Mouse (Mus musculus) liver, postnatal 0 days (tissue): ENCODE measurements around the gene 1700025G04Rik. TPM values are rescaled to one million over a fixed set of nuclear protein-coding genes. Genes with fewer than 3 reads are reported as not detected.

ENCODE experiments used
- ATAC-seq: fragments of 200-750 bp; cut with Nextera tagmentation; 2 replicates; pipeline ENCODE4 v1.8.0; 2017; ENCODE audit warnings: mild to moderate bottlenecking, moderate library complexity
- DNase-seq: peaks from one replicate; pipeline ENCODE4 v3.0.0-alpha.2; 2016
- H3K27ac ChIP-seq: fragments of 300-500 bp; sonication (generic); 2 replicates; pipeline ENCODE4 v1.5.1; 2014; ENCODE audit warnings: antibody characterized with exemption, moderate library complexity, mild to moderate bottlenecking, low read depth
- H3K27me3 ChIP-seq: fragments of 300-500 bp; sonication (generic); 2 replicates; pipeline ENCODE4 v1.6.1; 2014; ENCODE audit warnings: low read length, control low read depth, mixed read lengths; ENCODE audit not compliant: insufficient read depth
- H3K36me3 ChIP-seq: fragments of 300-500 bp; sonication (generic); replicated peaks from 2 replicates; pipeline ENCODE4 v1.6.1; 2014; ENCODE audit warnings: mild to moderate bottlenecking, control low read depth, low read length, moderate library complexity, mixed read lengths; ENCODE audit not compliant: insufficient read depth
- H3K4me1 ChIP-seq: fragments of 300-500 bp; sonication (generic); 2 replicates; pipeline ENCODE4 v1.6.1; 2014; ENCODE audit warnings: antibody characterized with exemption, mild to moderate bottlenecking, control low read depth; ENCODE audit not compliant: insufficient read depth
- H3K4me2 ChIP-seq: fragments of 300-500 bp; sonication (generic); 2 replicates; pipeline ENCODE4 v1.6.1; 2014; ENCODE audit warnings: low read depth, mild to moderate bottlenecking, low read length, moderate library complexity, mixed read lengths
- H3K4me3 ChIP-seq: fragments of 300-500 bp; sonication (generic); 2 replicates; pipeline ENCODE4 v1.5.1; 2014; ENCODE audit warnings: low read depth, low read length
- H3K9ac ChIP-seq: fragments of 300-500 bp; sonication (generic); replicated peaks from 2 replicates; pipeline ENCODE4 v1.6.1; 2014; ENCODE audit warnings: mild to moderate bottlenecking, moderate library complexity
- H3K9me3 ChIP-seq: fragments of 300-500 bp; sonication (generic); 2 replicates; pipeline ENCODE4 v1.6.1; 2016; ENCODE audit warnings: mild to moderate bottlenecking, control low read depth, low read length, mixed read lengths
- CTCF ChIP-seq: sonication (generic); IDR thresholded peaks from 2 replicates; pipeline ENCODE4 v1.5.1; 2016; ENCODE audit warnings: antibody characterized with exemption, low read depth
- EP300 ChIP-seq: IDR thresholded peaks from 2 replicates; pipeline ENCODE4 v1.6.1; 2016; ENCODE audit warnings: antibody characterized with exemption, low read depth, mild to moderate bottlenecking
- WGBS: fragments of 180-500 bp; shearing (Covaris S2); extraction: QIAGEN DNeasy Blood & Tissue Kit; methylation state at CpG from one replicate; pipeline ENCODE4 v1.1.7; 2014; ENCODE audit not compliant: insufficient replicate concordance; 5-methylcytosine and 5-hydroxymethylcytosine counted together
- polyA plus RNA-seq: library from polyadenylated mRNA; unstranded; fragments of >200 nt; fragmentation: Nextera tagmentation; extraction: Ambion mirVana; gene quantifications from 2 replicates; pipeline ENCODE4 v1.2.1, GENCODE M21; 2015

Gene 1700025G04Rik
- polyA plus RNA-seq, 1 experiment from 2014 or later, result 3.0 TPM

DNA sequence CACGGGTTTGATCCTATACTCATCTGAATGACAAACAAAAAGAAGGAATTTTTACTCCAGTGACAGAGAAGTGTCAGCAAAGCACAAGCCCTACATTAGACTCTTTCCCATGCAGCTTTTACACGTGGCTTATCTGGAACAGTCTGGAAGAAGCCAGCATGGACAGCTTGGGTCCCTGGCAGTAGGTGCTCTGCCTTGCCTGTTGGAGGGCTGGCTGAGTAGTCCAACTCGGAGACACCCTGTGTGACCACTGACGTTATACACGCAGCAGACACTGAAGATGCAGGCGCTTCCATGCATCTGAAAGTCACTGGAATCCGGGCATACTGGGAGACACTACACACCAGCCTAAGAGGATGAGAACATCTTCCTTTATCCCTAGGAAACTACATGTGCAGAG lies 109.4 kb downstream of the 1700025G04Rik start:
- no peak overlapping the region for H3K4me3 ChIP-seq
- DNase-seq (no peak), ATAC-seq (no peak)
- TF ChIP-seq EP300, result no peak
- TF ChIP-seq CTCF, result no peak
- 53% methylated on average over 7 of the region's 7 CpGs for WGBS
- H3K36me3 ChIP-seq, result no peaks in the 10 kb centered on the region
- no peaks in the 10 kb centered on the region for H3K9me3 ChIP-seq
- no peak overlapping the region for H3K9ac ChIP-seq
- no peak overlapping the region for H3K27ac ChIP-seq
- no peaks in the 10 kb centered on the region for H3K27me3 ChIP-seq
- no peaks in the 10 kb centered on the region for H3K4me1 ChIP-seq
- no peak overlapping the region for H3K4me2 ChIP-seq

DNA sequence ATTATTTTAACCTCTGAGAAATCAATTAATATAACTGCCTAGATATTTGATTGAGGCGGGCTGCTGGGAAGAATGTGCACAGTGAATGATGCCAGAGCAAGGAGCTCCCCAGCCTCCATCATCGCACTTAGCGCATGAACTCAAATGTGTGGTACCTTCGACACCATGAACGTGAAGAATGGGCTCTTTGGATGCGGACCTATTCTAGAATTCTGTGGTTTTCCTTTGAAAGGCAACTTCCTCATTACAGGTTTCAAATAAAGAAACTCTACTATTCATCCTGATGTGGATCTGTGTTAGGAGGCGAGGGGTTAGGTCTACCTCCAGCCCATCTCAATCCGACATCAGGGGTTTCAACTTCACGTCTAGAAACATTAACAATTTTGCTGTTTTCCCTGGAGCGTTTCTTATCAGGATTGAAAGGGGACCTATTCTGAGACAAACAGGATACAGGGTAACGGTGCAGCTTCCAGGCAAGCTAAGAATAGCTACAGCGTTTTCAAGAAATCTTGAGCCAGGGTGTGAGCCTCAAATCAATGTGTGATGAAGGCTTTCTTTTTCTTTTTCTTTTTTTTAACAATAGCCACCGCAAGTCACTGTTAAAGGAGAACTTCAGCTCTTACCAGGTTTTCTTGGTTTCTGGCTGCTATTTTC lies 110.0 kb downstream of the 1700025G04Rik start:
- Histone ChIP-seq H3K27ac (no peak overlapping the region), H3K4me2 (peak overlapping the region; percentile 18; the same call in 1 of the 2 replicates), H3K4me1 (no peaks in the 10 kb centered on the region), H3K4me3 (no peak overlapping the region), H3K9me3 (no peaks in the 10 kb centered on the region), H3K27me3 (no peaks in the 10 kb centered on the region), H3K36me3 (no peaks in the 10 kb centered on the region), H3K9ac (no peak overlapping the region)
- ATAC-seq, result no peak
- no peak for DNase-seq
- TF ChIP-seq CTCF (no peak), EP300 (0 out of 2 replicates have a peak, but pooled peaks have one; percentile 55)
- 30% methylated on average over 13 of the region's 13 CpGs for WGBS

DNA sequence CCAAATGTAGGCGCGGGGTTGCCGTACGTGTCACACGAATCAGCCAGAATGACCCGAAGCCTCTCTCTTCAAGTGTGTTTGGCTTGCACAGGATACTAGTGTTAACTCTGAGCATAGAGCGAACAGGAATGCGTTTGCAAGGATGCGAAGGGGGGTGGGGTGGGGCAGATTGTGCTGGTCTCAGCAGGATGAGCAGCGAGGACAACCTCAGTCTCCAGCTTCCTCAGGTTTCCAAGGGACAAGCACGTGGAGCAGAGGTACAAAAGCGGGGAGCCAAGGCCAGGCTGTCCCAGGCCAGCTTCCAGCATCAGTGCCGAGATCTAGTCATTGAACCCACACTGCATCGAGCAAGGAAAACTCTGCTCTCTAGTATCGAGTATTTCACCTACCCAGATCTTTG lies 111.2 kb downstream of the 1700025G04Rik start:
- no peak overlapping the region for H3K4me3 ChIP-seq
- no peak for DNase-seq
- no peaks in the 10 kb centered on the region for H3K4me1 ChIP-seq
- TF ChIP-seq EP300 (no peak), CTCF (no peak)
- H3K27me3 ChIP-seq, result no peaks in the 10 kb centered on the region
- no peak overlapping the region for H3K9ac ChIP-seq
- no peak for ATAC-seq
- no peak overlapping the region for H3K27ac ChIP-seq
- WGBS, result 76% methylated on average over 15 of the region's 15 CpGs
- no peaks in the 10 kb centered on the region for H3K9me3 ChIP-seq
- H3K4me2 ChIP-seq, result no peak overlapping the region
- no peaks in the 10 kb centered on the region for H3K36me3 ChIP-seq

DNA sequence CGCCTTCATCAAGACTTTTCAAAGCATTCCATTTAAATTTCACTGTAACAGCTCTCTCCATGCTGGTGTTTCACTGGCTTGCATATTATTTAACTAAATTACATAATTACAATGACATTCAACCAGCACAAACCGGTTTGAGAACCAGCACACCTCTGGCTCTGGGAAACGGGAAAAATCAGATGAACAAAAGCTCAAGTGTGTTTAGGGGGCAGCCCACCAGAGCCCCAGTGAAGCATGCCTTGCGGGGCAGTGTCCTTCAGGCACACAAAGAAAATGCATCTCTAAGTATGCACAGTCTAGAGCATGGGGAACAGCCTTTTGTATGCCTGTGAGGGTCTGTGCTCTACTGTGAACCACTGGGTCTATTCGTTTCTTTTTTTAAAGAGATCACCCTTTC lies 112.3 kb downstream of the 1700025G04Rik start:
- ATAC-seq (no peak), DNase-seq (no peak)
- H3K9ac ChIP-seq, result no peak overlapping the region
- no peaks in the 10 kb centered on the region for H3K4me1 ChIP-seq
- no peak overlapping the region for H3K4me2 ChIP-seq
- no peaks in the 10 kb centered on the region for H3K9me3 ChIP-seq
- WGBS, result 79% methylated on average over 5 of the region's 5 CpGs
- H3K4me3 ChIP-seq, result no peak overlapping the region
- H3K27me3 ChIP-seq, result no peaks in the 10 kb centered on the region
- H3K27ac ChIP-seq, result no peak overlapping the region
- no peak for TF ChIP-seq EP300
- H3K36me3 ChIP-seq, result no peaks in the 10 kb centered on the region

DNA sequence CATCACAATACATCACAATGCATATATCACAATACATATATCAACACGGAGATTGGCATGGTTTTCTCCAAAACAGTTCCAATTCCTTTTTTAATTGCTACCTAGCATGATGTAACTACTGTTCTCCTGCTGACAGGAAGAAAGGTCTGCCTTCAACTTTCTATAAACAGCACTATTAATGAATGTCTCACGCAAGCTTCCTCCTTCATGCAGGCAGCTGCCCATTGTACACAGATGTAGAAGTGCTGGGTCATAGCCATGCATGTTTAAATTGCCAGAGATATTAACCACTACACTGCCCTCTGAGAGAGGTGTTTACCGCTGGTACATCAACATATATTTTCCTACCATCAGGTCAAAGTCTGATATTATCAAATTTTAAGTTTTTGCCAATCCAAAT lies 113.1 kb downstream of the 1700025G04Rik start:
- Histone ChIP-seq H3K4me2 (no peak overlapping the region), H3K27ac (no peak overlapping the region), H3K4me1 (no peaks in the 10 kb centered on the region), H3K36me3 (no peaks in the 10 kb centered on the region), H3K9ac (no peak overlapping the region), H3K27me3 (no peaks in the 10 kb centered on the region), H3K4me3 (no peak overlapping the region), H3K9me3 (no peaks in the 10 kb centered on the region)
- DNase-seq, result no peak
- 54% methylated on average over 3 of the region's 3 CpGs for WGBS
- no peak for ATAC-seq
- no peak for TF ChIP-seq EP300
- no peak for TF ChIP-seq CTCF

DNA sequence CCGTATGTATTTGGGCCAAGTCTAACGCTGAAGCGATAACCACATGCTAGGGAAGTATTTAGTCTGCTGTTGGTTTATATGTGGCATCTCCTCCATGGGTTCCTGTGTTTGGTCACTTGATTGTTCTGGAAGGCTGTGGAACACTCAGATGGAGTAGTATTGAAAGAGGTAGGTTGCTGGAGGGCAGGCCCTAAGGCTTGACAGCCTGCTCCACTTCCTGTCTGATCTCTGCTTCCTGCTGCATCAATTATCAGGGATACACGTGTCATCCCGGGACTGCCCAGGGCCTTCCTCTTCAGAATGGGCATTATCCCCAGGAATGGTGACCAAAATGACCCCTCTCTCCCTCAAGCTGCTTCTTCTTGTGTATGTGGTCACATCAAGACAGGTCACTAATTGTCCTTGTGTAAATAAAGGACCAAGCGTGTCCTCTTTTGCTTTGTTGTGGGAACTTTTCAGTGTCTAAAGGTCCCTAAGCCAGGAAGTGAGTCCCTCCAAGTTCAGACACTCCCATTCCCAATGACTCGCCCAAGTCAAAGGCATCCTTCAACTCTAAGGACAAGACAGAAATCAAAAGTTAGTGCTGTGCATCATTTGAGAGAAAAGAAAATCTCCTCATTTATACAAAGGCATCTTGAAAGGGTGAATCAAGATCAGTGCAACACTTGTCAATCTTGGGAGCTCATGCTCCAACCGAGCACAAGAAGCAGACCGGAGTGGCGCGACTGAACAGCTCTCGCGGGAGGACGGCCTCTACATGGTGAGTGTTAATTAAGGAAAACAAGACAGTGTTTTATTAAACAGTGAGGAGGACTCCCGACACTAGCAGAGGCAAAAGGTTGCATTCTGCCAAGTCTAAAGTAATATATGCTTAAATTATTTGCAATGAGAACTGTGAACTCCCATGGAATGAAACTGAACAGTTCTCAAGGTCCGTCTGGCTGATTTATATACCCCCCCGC lies 114.2 kb downstream of the 1700025G04Rik start:
- WGBS, result 77% methylated on average over 17 of the region's 17 CpGs
- DNase-seq (no peak), ATAC-seq (peak; percentile 25; the same call in 1 of the 2 replicates)
- Histone ChIP-seq H3K4me2 (no peak overlapping the region), H3K27me3 (no peaks in the 10 kb centered on the region), H3K4me3 (no peak overlapping the region), H3K4me1 (no peaks in the 10 kb centered on the region), H3K9me3 (no peaks in the 10 kb centered on the region), H3K36me3 (no peaks in the 10 kb centered on the region), H3K27ac (no peak overlapping the region), H3K9ac (no peak overlapping the region)
- TF ChIP-seq CTCF, result no peak
- no peak for TF ChIP-seq EP300
